Mouse (Mus musculus) midbrain, postnatal 0 days (tissue): ENCODE results near the gene Htra3. TPM values are rescaled to one million over a fixed set of nuclear protein-coding genes. Genes with fewer than 3 reads are reported as not detected.

Experiments
- ATAC-seq: fragments of 200-750 bp; cut with Nextera tagmentation; 2 replicates; pipeline ENCODE4 v1.8.0; 2017; ENCODE audit warnings: moderate number of reproducible peaks, mild to moderate bottlenecking, moderate TSS enrichment, moderate library complexity; ENCODE audit not compliant: low FRiP score
- DNase-seq: peaks from one replicate; pipeline ENCODE4 v3.0.0-alpha.2; 2015; ENCODE audit warnings: low spot score
- H3K27ac ChIP-seq: fragments of 300-500 bp; sonication (generic); 2 replicates; pipeline ENCODE4 v1.5.1; 2014; ENCODE audit warnings: low read depth, mild to moderate bottlenecking, low read length, mixed read lengths
- H3K27me3 ChIP-seq: fragments of 300-500 bp; sonication (generic); 2 replicates; pipeline ENCODE4 v1.6.1; 2014; ENCODE audit warnings: low read length, control low read depth, mixed read lengths; ENCODE audit not compliant: insufficient read depth
- H3K36me3 ChIP-seq: fragments of 300-500 bp; sonication (generic); 2 replicates; pipeline ENCODE4 v1.6.1; 2014; ENCODE audit warnings: low read length, control low read depth, mixed read lengths; ENCODE audit not compliant: insufficient read depth
- H3K4me1 ChIP-seq: fragments of 300-500 bp; sonication (generic); 2 replicates; pipeline ENCODE4 v1.6.1; 2014; ENCODE audit warnings: mild to moderate bottlenecking, control low read depth, antibody characterized with exemption, low read length, mixed read lengths; ENCODE audit not compliant: insufficient read depth
- H3K4me2 ChIP-seq: fragments of 300-500 bp; sonication (generic); 2 replicates; pipeline ENCODE4 v1.6.1; 2014; ENCODE audit warnings: low read depth, mild to moderate bottlenecking, low read length, mixed read lengths; ENCODE audit not compliant: poor library complexity, severe bottlenecking
- H3K4me3 ChIP-seq: fragments of 300-500 bp; sonication (generic); 2 replicates; pipeline ENCODE4 v1.5.1; 2014; ENCODE audit warnings: low read depth, mild to moderate bottlenecking, low read length, moderate library complexity
- H3K9ac ChIP-seq: fragments of 300-500 bp; sonication (generic); replicated peaks from 2 replicates; pipeline ENCODE4 v1.6.1; 2014; ENCODE audit warnings: mild to moderate bottlenecking, low read length, moderate library complexity, mixed read lengths; ENCODE audit not compliant: poor library complexity, severe bottlenecking
- H3K9me3 ChIP-seq: fragments of 300-500 bp; sonication (generic); 2 replicates; pipeline ENCODE4 v1.6.1; 2016; ENCODE audit warnings: low read length, control low read depth
- CTCF ChIP-seq: IDR thresholded peaks from 2 replicates; pipeline ENCODE4 v1.5.1; 2016; ENCODE audit warnings: antibody characterized with exemption, mild to moderate bottlenecking
- WGBS: fragments of 180-500 bp; shearing (Covaris S2); extraction: QIAGEN DNeasy Blood & Tissue Kit; methylation state at CpG from one replicate; pipeline ENCODE4 v1.1.7; 2014; 5-methylcytosine and 5-hydroxymethylcytosine counted together
- polyA plus RNA-seq: library from polyadenylated mRNA; unstranded; fragments of >200 nt; fragmentation: Nextera tagmentation; extraction: Ambion mirVana; gene quantifications from 2 replicates; pipeline ENCODE4 v1.2.1, GENCODE M21; 2015
- total RNA-seq: library from RNA; depleted of rRNA; stranded (reverse); fragments of >200 nt; gene quantifications from 2 replicates; pipeline ENCODE4 v1.2.3, GENCODE M21; 2014

The Htra3 gene
- total and polyA plus RNA-seq, 2 experiments from 2014 or later = 19.9 to 20.9 TPM

- no peak for DNase-seq
- no peak for ATAC-seq
- Histone ChIP-seq H3K9ac (no peak overlapping the region), H3K4me1 (no peaks in the 10 kb centered on the region), H3K9me3 (no peaks in the 10 kb centered on the region), H3K36me3 (no peaks in the 10 kb centered on the region), H3K27ac (no peak overlapping the region), H3K27me3 (no peaks in the 10 kb centered on the region), H3K4me2 (no peak overlapping the region), H3K4me3 (no peak overlapping the region)
- 87% methylated on average over 2 of the region's 2 CpGs for WGBS
- TF ChIP-seq CTCF = no peak
Observed at GRCm38 (mm10) chr5:35636016-35636415, 43.6 kb downstream of the Htra3 start.

- WGBS = 87% methylated on average over 6 of the region's 6 CpGs
- TF ChIP-seq CTCF = no peak
- Histone ChIP-seq H3K27me3 (no peaks in the 10 kb centered on the region), H3K4me2 (no peak overlapping the region), H3K9me3 (no peaks in the 10 kb centered on the region), H3K4me1 (no peaks in the 10 kb centered on the region), H3K27ac (no peak overlapping the region), H3K4me3 (no peak overlapping the region), H3K36me3 (no peaks in the 10 kb centered on the region), H3K9ac (no peak overlapping the region)
- DNase-seq = no peak
- ATAC-seq = no peak
Observed at GRCm38 (mm10) chr5:35632841-35633240, 46.7 kb downstream of the Htra3 start.

- WGBS = 81% methylated on average over 5 of the region's 5 CpGs
- no peak for DNase-seq
- no peaks in the 10 kb centered on the region for H3K9me3 ChIP-seq
- no peak overlapping the region for H3K9ac ChIP-seq
- TF ChIP-seq CTCF = no peak
- no peak overlapping the region for H3K4me2 ChIP-seq
- H3K27ac ChIP-seq = no peak overlapping the region
- H3K4me1 ChIP-seq = no peaks in the 10 kb centered on the region
- no peak for ATAC-seq
- H3K36me3 ChIP-seq = no peaks in the 10 kb centered on the region
- no peaks in the 10 kb centered on the region for H3K27me3 ChIP-seq
- no peak overlapping the region for H3K4me3 ChIP-seq
Observed at GRCm38 (mm10) chr5:35631755-35632154, 47.8 kb downstream of the Htra3 start.

GRCm38 (mm10) chr5:35631224-35631623 lies 48.4 kb downstream of the Htra3 start:
- no peaks in the 10 kb centered on the region for H3K27me3 ChIP-seq
- no peak for DNase-seq
- H3K36me3 ChIP-seq = no peaks in the 10 kb centered on the region
- WGBS = 89% methylated on average over 3 of the region's 3 CpGs
- no peak for ATAC-seq
- no peaks in the 10 kb centered on the region for H3K9me3 ChIP-seq
- no peak overlapping the region for H3K9ac ChIP-seq
- no peak overlapping the region for H3K4me2 ChIP-seq
- no peak overlapping the region for H3K4me3 ChIP-seq
- no peak for TF ChIP-seq CTCF
- no peaks in the 10 kb centered on the region for H3K4me1 ChIP-seq
- no peak overlapping the region for H3K27ac ChIP-seq

GRCm38 (mm10) chr5:35630706-35631105 lies 48.9 kb downstream of the Htra3 start:
- WGBS = 84% methylated on average over 1 of the region's 1 CpGs
- no peak for DNase-seq

GRCm38 (mm10) chr5:35629333-35629732 lies 50.2 kb downstream of the Htra3 start:
- Histone ChIP-seq H3K36me3 (no peaks in the 10 kb centered on the region), H3K27ac (no peak overlapping the region), H3K27me3 (no peaks in the 10 kb centered on the region), H3K9me3 (no peaks in the 10 kb centered on the region), H3K4me1 (no peaks in the 10 kb centered on the region), H3K9ac (no peak overlapping the region), H3K4me3 (no peak overlapping the region), H3K4me2 (no peak overlapping the region)
- no peak for DNase-seq
- no peak for ATAC-seq
- peak; percentile 25; the same call in 1 of the 2 replicates for TF ChIP-seq CTCF

More at GRCm38 (mm10) chr5:35630706-35631105, 48.9 kb downstream of the Htra3 start:
- Histone ChIP-seq H3K27me3 (no peaks in the 10 kb centered on the region), H3K4me1 (no peaks in the 10 kb centered on the region), H3K9ac (no peak overlapping the region), H3K36me3 (no peaks in the 10 kb centered on the region), H3K9me3 (no peaks in the 10 kb centered on the region), H3K27ac (no peak overlapping the region), H3K4me2 (no peak overlapping the region), H3K4me3 (no peak overlapping the region)
- no peak for ATAC-seq
- no peak for TF ChIP-seq CTCF
